Mouse (Mus musculus): ENCODE results near the gene Ptchd4.

DNA sequence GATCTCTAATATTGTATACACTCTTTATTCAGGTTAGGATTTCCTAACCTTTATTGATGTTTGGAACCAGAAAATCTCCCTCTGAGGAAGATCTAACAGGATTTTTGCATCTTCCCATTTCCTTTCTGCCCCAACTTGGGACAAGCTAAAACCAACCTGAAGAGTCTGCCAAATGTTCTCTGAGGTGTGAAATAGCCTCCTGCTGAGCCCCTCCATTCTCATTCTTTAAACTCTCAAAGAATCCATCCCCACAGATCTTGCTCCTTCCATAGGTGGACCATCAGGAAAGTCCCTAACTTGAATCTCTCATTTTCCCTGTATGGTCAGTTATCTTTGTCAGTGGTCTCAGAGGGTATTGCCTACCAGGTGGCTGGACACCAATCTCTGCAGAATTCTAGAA is 20.0 kb downstream of the Ptchd4 start:
- TF ChIP-seq CTCF (IDR thresholded peaks at IDR 0.05; ENCODE audit: low read depth, low read length) (no peak), POLR2A (IDR thresholded peaks at IDR 0.05; ENCODE audit: extremely low read depth, insufficient read depth, low read length) (no peak)
